10 mouse cellular contexts compared by ENCODE assay signal in the genomic region with DNA sequence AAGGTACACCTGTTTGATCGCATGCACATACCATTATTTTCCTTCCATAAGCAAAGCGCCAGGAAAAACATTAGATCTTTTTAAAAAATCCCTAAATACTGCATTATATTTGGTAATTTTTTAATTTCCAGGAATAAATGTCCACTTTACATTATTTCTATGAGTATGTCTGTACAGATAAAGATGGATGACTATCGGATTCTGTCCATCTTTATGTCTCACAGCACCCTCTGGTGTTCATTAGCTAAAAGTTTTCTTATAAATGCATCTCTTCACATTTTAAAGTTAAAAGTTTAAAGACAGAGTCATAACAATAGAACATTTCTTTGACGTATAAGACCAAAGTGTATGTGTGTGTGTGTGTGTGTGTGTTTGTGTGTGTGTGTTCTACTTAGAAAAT.
DNase-seq lines count a peak whose midpoint lies in the region; ATAC-seq and TF ChIP-seq lines count a peak whose summit lies in the region.
"Had no signal": no experiment of that assay in that cellular context is flagged by ENCODE, and none has a peak within 500 bp of the region (broad histone marks: within the 10 kb centered on the region; RNA-seq: fewer than 3 reads in every experiment).

No protein-coding gene starts in this region.

- H3K4me3 ChIP-seq in heart, adult 2 months = no peak overlapping the region
- H3K4me3 ChIP-seq in midbrain, embryonic 14.5 days (replicated peaks; ENCODE audit: low read depth, low read length) = no peak overlapping the region
- no peak overlapping the region for H3K4me3 ChIP-seq in midbrain, embryonic 16.5 days (ENCODE audit: low read depth, low read length)
- no peak overlapping the region for H3K4me3 ChIP-seq in embryonic facial prominence, embryonic 14.5 days (ENCODE audit: low read depth, low read length)
- H3K4me3 ChIP-seq: megakaryocyte, embryonic 14.5 days had no signal

- H3K79me2 ChIP-seq in heart, adult 2 months (replicated peaks; ENCODE audit: control insufficient read depth, insufficient read depth, low read length) = no peaks in the 10 kb centered on the region

- intact Hi-C loops in heart, adult 2 months (cut with DNase I) = loop anchor here (1.0 kb wide), 1 partner anchor 163 kb away; no protein-coding TSS in a partner anchor

- peak; percentile 27; the same call in 1 of the 2 replicates for ATAC-seq in midbrain, embryonic 14.5 days (ENCODE audit: low FRiP score, low TSS enrichment)
- no peak for ATAC-seq in midbrain, embryonic 16.5 days
- no peak for ATAC-seq in embryonic facial prominence, embryonic 14.5 days (ENCODE audit: low read depth)

- peak; percentile 72 for TF ChIP-seq CTCF in heart, adult 2 months (IDR thresholded peaks at IDR 0.05)

- DNase-seq in heart, adult 2 months = no peak
- DNase-seq in heart, adult 11 months = no peak
- peak; percentile 82 for DNase-seq in midbrain, embryonic 14.5 days
- DNase-seq in embryonic facial prominence, embryonic 14.5 days (ENCODE audit: low spot score) = peak; percentile 87
- DNase-seq in testis, postnatal 14 days (ENCODE audit: low spot score) = no peak
- DNase-seq in ovary, postnatal 14 days (ENCODE audit: low spot score) = no peak
- no peak for DNase-seq in thymus, postnatal 25 days
- DNase-seq: right cerebral cortex, postnatal 4 days had no signal

- WGBS in heart, adult 2 months = 59% methylated on average over 4 of the region's 4 CpGs
- WGBS in midbrain, embryonic 14.5 days = 62% methylated on average over 4 of the region's 4 CpGs
- WGBS in midbrain, embryonic 16.5 days = 58% methylated on average over 4 of the region's 4 CpGs
- 54% methylated on average over 4 of the region's 4 CpGs for WGBS in embryonic facial prominence, embryonic 14.5 days

- no peaks in the 10 kb centered on the region for H3K9me3 ChIP-seq in midbrain, embryonic 14.5 days (ENCODE audit: control insufficient read depth, low read length)
- H3K9me3 ChIP-seq in midbrain, embryonic 16.5 days (replicated peaks; ENCODE audit: control insufficient read depth, low read length, poor library complexity, severe bottlenecking) = no peaks in the 10 kb centered on the region
- no peaks in the 10 kb centered on the region for H3K9me3 ChIP-seq in embryonic facial prominence, embryonic 14.5 days (ENCODE audit: control insufficient read depth, low read length)
- H3K9me3 ChIP-seq: megakaryocyte, embryonic 14.5 days had no signal

- no peak for TF ChIP-seq EP300 in heart, adult 2 months (IDR thresholded peaks at IDR 0.05; ENCODE audit: insufficient read depth, low read depth, low read length)

- no peaks in the 10 kb centered on the region for H3K4me1 ChIP-seq in heart, adult 2 months (ENCODE audit: control insufficient read depth, insufficient read depth, low read length)
- no peaks in the 10 kb centered on the region for H3K4me1 ChIP-seq in midbrain, embryonic 14.5 days (ENCODE audit: control insufficient read depth, insufficient read depth, low read length)
- H3K4me1 ChIP-seq in midbrain, embryonic 16.5 days (ENCODE audit: control insufficient read depth, insufficient read depth, low read length) = no peaks in the 10 kb centered on the region
- H3K4me1 ChIP-seq in embryonic facial prominence, embryonic 14.5 days (ENCODE audit: control insufficient read depth, insufficient read depth, low read length) = no peaks in the 10 kb centered on the region
- H3K4me1 ChIP-seq: megakaryocyte, embryonic 14.5 days had no signal

- no peak overlapping the region for H3K27ac ChIP-seq in heart, adult 2 months
- H3K27ac ChIP-seq in midbrain, embryonic 14.5 days (replicated peaks; ENCODE audit: low read depth, low read length) = no peak overlapping the region
- H3K27ac ChIP-seq in midbrain, embryonic 16.5 days (ENCODE audit: low read length) = no peak overlapping the region
- H3K27ac ChIP-seq in embryonic facial prominence, embryonic 14.5 days (replicated peaks; ENCODE audit: low read depth, low read length) = no peak overlapping the region

- H3K27me3 ChIP-seq in heart, adult 2 months (ENCODE audit: control insufficient read depth, insufficient read depth, low read length) = no peaks in the 10 kb centered on the region
- H3K27me3 ChIP-seq in midbrain, embryonic 14.5 days (ENCODE audit: control insufficient read depth, insufficient read depth, low read length) = no peaks in the 10 kb centered on the region
- H3K27me3 ChIP-seq in midbrain, embryonic 16.5 days (ENCODE audit: control insufficient read depth, insufficient read depth, low read depth, low read length) = no peaks in the 10 kb centered on the region
- no peaks in the 10 kb centered on the region for H3K27me3 ChIP-seq in embryonic facial prominence, embryonic 14.5 days (replicated peaks; ENCODE audit: control insufficient read depth, insufficient read depth, low read length)
- H3K27me3 ChIP-seq: megakaryocyte, embryonic 14.5 days had no signal

- H3K4me2 ChIP-seq in midbrain, embryonic 14.5 days (ENCODE audit: low read length) = no peak overlapping the region
- no peak overlapping the region for H3K4me2 ChIP-seq in midbrain, embryonic 16.5 days (ENCODE audit: low read length)
- no peak overlapping the region for H3K4me2 ChIP-seq in embryonic facial prominence, embryonic 14.5 days (ENCODE audit: low read depth, low read length)

- no peak overlapping the region for H3K9ac ChIP-seq in heart, adult 2 months (ENCODE audit: low read depth, low read length)
- H3K9ac ChIP-seq in midbrain, embryonic 14.5 days (replicated peaks; ENCODE audit: low read length) = no peak overlapping the region
- H3K9ac ChIP-seq in midbrain, embryonic 16.5 days (ENCODE audit: low read depth, low read length) = no peak overlapping the region
- H3K9ac ChIP-seq in embryonic facial prominence, embryonic 14.5 days (ENCODE audit: low read depth, low read length) = no peak overlapping the region

- H3K36me3 ChIP-seq in heart, adult 2 months (ENCODE audit: control insufficient read depth, insufficient read depth, low read length) = peaks cover 12% of the 10 kb centered on the region
- H3K36me3 ChIP-seq in midbrain, embryonic 14.5 days (ENCODE audit: control insufficient read depth, insufficient read depth, low read length) = no peaks in the 10 kb centered on the region
- H3K36me3 ChIP-seq in midbrain, embryonic 16.5 days (ENCODE audit: control insufficient read depth, insufficient read depth, low read length) = no peaks in the 10 kb centered on the region
- H3K36me3 ChIP-seq in embryonic facial prominence, embryonic 14.5 days (ENCODE audit: control insufficient read depth, insufficient read depth, low read length) = peaks cover 49% of the 10 kb centered on the region

- TF ChIP-seq POLR2A in heart, adult 2 months (IDR thresholded peaks at IDR 0.05; ENCODE audit: insufficient read depth, low read depth, low read length) = no peak

Comparison
In these comparisons a context has a peak if more than half of its experiments do, and no peak if none do; other contexts are left out.
1. DNase-seq: peak in midbrain, embryonic 14.5 days (single experiment) and embryonic facial prominence, embryonic 14.5 days (single experiment); none in heart, adult 2 months (0 of 2), heart, adult 11 months (single experiment), testis, postnatal 14 days (single experiment), ovary, postnatal 14 days (single experiment) and thymus, postnatal 25 days (single experiment).